Mouse (Mus musculus): Measurements from ENCODE around the gene Spata25. TPM values are rescaled to one million over a fixed set of nuclear protein-coding genes. Genes with fewer than 3 reads are reported as not detected.
"Not testable (repeated sequence)": the region's sequence is repeated elsewhere in the genome, so short reads cannot be mapped to it uniquely, and the experiment has no call there.

Gene Spata25
- polyA plus RNA-seq, 1 experiment from 2014 or later, result not detected

DNA sequence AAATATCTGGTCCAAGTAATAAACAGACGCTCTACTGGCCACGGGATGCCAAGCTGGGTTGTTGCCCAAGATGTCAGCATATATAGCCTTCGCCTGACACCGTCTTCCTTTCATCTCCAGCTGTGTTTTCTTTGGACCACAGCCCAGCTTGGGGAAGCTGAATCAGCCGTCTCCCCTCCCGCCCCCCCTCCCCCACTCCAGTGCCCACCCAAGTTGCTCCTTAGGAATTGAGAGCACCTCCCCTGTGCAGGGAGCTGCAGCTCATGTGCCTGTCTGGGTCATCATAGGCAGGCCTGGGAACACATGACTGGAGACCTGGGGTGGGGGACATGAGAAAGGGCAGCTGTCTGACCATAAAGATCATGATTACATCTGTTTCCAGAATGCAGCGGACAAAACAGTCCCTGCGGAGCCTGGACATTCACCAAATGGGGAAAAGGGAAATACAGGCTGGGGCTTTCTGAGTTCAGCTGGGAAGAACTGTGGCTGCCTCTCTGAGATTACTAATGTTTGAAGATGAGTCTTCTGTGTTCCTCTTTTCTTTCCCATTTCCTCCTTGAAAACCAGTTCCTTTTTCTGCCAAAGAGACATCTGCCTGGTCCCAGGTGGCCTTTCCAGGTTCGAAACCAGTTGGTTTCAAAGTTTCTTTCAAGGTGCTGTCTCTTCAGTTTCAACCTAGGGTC lies 34.0 kb upstream of the Spata25 start:
- H3K9ac ChIP-seq (replicated peaks), result no peak overlapping the region
- no peak overlapping the region for H3K4me2 ChIP-seq (replicated peaks)
- no peak for ATAC-seq
- H3K27me3 ChIP-seq, result peaks cover 26% of the 10 kb centered on the region
- no peak overlapping the region; the same call in 1 of the 2 replicates for H3K27ac ChIP-seq
- H3K4me1 ChIP-seq (replicated peaks), result peaks cover 13% of the 10 kb centered on the region
- 53% methylated on average over 9 of the region's 9 CpGs for WGBS
- no peaks in the 10 kb centered on the region for H3K9me3 ChIP-seq
- no peaks in the 10 kb centered on the region for H3K36me3 ChIP-seq
- no peak overlapping the region for H3K4me3 ChIP-seq (replicated peaks)

DNA sequence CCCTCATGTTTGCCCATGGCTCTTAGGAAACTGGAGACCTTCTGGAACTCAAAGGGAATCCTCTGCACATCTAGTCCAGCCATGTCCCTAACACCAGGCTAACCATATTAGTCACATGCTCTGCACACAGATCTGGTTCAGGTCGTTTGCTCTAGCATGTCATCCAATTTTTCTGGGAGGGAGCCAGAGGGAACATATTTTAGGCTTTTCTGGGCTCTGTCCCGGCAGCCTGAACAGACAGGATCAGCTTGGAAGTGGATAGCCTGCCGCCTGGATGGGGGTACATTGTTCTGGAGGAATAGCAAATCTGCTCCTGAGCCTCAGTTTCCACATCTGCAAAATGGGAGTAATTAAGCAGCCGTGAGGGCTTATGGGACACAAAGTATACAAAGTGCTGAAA lies 32.8 kb upstream of the Spata25 start:
- Histone ChIP-seq H3K9ac (replicated peaks) (no peak overlapping the region), H3K36me3 (no peaks in the 10 kb centered on the region), H3K9me3 (no peaks in the 10 kb centered on the region), H3K27ac (no peak overlapping the region), H3K4me3 (replicated peaks) (no peak overlapping the region), H3K4me2 (replicated peaks) (no peak overlapping the region), H3K27me3 (peaks cover 39% of the 10 kb centered on the region), H3K4me1 (replicated peaks) (peaks cover 26% of the 10 kb centered on the region)
- WGBS, result 82% methylated on average over 4 of the region's 4 CpGs
- no peak for ATAC-seq

DNA sequence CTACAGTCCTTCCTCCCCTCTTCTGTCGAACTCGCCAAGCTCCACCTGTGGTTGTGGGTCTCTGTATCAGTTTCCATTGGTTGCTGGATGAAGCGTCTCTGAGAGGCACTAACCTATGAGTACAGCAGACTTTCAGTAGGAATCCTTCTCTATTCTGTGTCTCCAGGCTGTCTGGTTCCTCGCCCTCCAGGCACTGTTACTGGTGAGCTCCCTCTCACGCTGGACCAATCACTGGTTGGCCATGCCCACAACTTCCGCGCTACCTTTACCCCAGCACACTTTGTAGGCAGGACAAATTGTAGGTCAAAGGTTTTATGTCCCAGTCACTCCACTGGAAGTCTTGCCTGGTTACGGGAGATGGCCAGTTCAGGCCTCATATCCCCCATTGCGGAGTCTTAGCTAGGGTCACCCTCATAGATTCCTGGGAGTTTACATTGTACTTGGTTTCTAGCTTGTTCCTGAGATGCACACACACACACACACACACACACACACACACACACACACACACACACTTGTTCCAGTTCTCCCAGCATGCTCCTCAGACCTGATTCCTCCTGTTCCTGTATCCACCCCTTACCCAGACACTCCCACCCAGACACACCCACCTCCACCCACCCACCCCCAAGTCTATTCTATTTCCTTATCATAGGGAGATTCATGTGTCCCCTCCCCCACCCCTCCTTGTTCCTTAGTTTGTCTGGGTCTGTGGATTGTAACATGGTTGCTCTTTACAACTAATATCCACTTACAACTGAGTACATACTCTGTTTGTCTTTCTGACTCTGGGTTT lies 31.5 kb upstream of the Spata25 start:
- Histone ChIP-seq H3K9me3 (no peaks in the 10 kb centered on the region), H3K4me1 (replicated peaks) (peaks cover 27% of the 10 kb centered on the region), H3K27me3 (peaks cover 48% of the 10 kb centered on the region), H3K4me3 (replicated peaks) (no peak overlapping the region), H3K9ac (replicated peaks) (no peak overlapping the region), H3K36me3 (no peaks in the 10 kb centered on the region), H3K27ac (no peak overlapping the region), H3K4me2 (replicated peaks) (no peak overlapping the region)
- no peak for ATAC-seq
- WGBS, result 65% methylated on average over 9 of the region's 9 CpGs

DNA sequence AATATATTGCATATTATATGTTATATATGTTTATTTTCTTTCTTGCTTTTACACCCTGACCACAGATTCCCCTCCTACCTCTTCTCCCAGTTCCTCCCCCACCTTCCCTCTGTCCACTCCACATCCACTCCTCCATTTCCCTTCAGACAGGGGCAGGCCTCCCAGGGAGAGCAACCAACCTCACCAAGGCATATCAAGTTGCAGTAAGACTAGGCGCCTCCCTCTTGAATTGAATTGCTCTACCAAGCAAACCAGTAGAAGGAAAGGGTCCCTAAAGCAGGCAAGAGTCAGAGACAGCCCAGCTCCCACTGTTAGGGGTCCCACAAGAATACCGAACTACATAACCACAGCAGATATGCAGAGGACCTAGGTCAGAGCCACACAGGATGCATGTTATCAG lies 30.8 kb upstream of the Spata25 start:
- Histone ChIP-seq H3K4me1 (replicated peaks) (peaks cover 27% of the 10 kb centered on the region), H3K27me3 (peaks cover 49% of the 10 kb centered on the region)

DNA sequence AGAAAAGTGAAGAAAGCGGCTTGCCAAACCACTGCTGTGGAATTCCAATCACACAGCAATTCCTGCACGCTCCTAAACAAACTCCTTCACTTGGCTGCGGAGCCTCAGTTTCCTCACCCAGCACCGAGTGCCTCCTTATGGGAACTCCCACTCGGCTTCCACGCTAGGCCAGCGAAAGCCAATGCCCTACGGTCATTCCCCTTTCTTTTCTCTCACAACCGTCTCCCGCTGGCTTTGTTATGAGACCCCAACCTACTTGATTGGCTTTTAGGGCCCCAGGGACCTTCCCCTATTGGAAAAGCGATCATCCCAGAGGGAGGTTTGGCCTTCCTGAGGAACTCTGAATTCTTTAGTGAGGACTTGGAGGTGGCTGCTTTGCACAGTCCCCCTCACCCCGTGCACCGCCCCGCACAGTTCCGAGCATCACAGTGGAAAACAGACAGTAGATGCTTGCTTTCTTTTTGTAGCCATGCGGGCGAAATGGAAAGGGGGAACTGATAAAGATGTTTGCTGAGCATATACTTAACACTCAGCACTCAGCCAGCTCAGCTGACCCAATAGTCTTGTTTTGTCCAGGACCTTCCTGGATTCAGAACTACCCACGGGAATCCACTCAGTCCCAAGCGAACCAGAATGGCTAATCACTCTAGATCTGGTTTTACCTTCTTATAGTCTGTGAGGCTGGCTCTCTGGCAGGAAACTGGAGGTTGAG lies 29.7 kb upstream of the Spata25 start:
- H3K4me1 ChIP-seq (replicated peaks), result peaks cover 27% of the 10 kb centered on the region
- no peak overlapping the region for H3K27ac ChIP-seq

More for the DNA sequence above, 30.8 kb upstream of the Spata25 start:
- H3K4me3 ChIP-seq (replicated peaks), result no peak overlapping the region
- no peaks in the 10 kb centered on the region for H3K36me3 ChIP-seq
- ATAC-seq, result no peak
- no peak overlapping the region for H3K9ac ChIP-seq (replicated peaks)
- 62% methylated on average over 2 of the region's 2 CpGs for WGBS
- H3K27ac ChIP-seq, result no peak overlapping the region
- no peaks in the 10 kb centered on the region for H3K9me3 ChIP-seq
- H3K4me2 ChIP-seq (replicated peaks), result no peak overlapping the region

DNA sequence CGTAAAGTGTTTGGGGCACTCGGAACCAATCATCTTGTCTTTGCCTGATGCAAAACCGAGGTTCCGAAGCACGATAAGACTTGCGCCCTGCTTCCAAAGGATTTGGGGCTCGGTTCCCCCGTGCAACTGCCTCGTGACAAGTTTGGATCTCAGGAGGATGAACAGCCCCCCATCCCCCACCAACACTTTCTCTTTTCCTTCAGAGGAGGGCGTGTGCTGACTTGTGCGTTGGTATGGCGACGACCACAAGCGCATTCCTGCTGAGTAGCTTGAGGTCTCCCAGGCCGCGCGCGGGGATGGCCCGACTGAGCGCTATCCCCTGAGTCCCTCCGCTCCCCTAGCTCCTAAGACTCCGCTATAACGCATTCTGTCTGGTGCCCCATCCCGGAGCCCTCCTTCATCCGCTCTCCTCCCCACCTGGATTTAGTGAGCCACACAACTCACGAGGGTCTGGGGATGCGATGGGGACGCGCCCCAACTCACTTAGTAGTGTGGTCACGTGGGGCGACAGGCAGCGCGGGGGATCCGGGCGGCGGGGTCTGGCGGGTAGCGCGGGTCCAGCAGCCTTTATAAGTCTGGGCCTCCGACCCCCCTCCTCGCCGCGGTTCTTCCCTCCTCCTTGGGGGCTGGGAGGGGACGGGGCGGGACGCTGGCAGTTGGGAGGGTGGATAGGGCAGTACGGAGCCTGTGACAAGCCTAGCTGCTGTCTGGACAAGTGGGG lies 28.9 kb upstream of the Spata25 start, which contains the start of gene Pltp:
Gene Pltp, minus strand, starts transcription at position 611 of the 721 bp plus-strand sequence.
- H3K9me3 ChIP-seq, result no peaks in the 10 kb centered on the region
- under 1% methylated on average over 47 of the region's 47 CpGs for WGBS
- H3K4me2 ChIP-seq (replicated peaks), result peak within 1 kb of the TSS; percentile 93
- H3K4me1 ChIP-seq (replicated peaks), result peaks cover 24% of the 10 kb centered on the region
- peak; percentile 84 for ATAC-seq
- peak within 1 kb of the TSS; percentile 30; the same call in 1 of the 2 replicates for H3K27ac ChIP-seq
- peak within 1 kb of the TSS; percentile 48 for H3K4me3 ChIP-seq (replicated peaks)
- H3K27me3 ChIP-seq, result peaks cover 49% of the 10 kb centered on the region
- H3K36me3 ChIP-seq, result no peaks in the 10 kb centered on the region
- H3K9ac ChIP-seq (replicated peaks), result peak within 1 kb of the TSS; percentile 68

More for the DNA sequence above, 29.7 kb upstream of the Spata25 start:
- H3K27me3 ChIP-seq, result peaks cover 49% of the 10 kb centered on the region
- H3K4me2 ChIP-seq (replicated peaks), result peak overlapping the region; percentile 93
- peak overlapping the region; percentile 68 for H3K9ac ChIP-seq (replicated peaks)
- H3K9me3 ChIP-seq, result no peaks in the 10 kb centered on the region
- ATAC-seq, result peak; percentile 57
- H3K36me3 ChIP-seq, result no peaks in the 10 kb centered on the region
- 2% methylated on average over 19 of the region's 19 CpGs for WGBS
- peak overlapping the region; percentile 48 for H3K4me3 ChIP-seq (replicated peaks)

DNA sequence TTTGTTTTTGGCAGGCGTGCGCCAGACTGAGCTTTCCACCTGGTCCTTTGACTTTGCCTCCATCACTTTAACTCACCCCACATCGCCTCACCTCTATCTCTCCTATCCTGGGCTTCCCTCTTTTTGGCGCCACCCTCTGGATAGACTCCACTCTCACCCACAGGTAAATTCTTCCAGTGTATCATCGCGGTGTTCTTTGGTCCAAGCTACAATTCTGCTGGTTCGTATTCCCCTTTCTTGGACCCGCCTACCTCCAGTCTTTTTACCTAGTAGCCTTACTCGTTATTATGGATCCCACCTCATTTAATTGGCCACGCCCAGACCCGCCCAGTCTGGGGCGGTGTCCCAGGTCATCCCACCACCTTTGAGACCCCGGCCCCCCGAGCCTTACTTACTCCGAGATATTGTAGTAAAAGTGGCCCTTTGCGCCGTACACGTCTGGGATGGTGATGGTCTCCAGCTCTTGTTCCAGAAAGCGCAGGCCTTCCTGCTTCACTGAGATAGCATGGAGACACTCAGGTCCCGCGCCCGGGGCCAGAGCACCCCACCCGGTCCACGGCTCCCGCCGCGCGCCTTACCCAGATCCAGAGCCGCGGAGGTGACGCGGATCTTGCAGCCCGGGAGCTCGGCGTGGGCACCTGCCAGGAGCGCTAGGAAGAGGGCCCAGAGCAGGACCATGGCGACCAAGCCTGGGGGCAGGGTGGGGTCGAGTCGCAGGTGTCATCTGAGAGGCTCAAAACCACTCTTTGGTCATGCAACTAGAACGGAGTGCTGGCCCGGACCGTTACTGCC lies 28.2 kb upstream of the Spata25 start:
- Histone ChIP-seq H3K4me3 (replicated peaks) (peak overlapping the region; percentile 48), H3K27me3 (peaks cover 49% of the 10 kb centered on the region), H3K4me1 (replicated peaks) (peaks cover 24% of the 10 kb centered on the region), H3K27ac (no peak overlapping the region), H3K36me3 (no peaks in the 10 kb centered on the region), H3K4me2 (replicated peaks) (peak overlapping the region; percentile 93), H3K9ac (replicated peaks) (peak overlapping the region; percentile 68), H3K9me3 (no peaks in the 10 kb centered on the region)
- 1% methylated on average over 42 of the region's 42 CpGs for WGBS
- ATAC-seq, result peak; percentile 31

DNA sequence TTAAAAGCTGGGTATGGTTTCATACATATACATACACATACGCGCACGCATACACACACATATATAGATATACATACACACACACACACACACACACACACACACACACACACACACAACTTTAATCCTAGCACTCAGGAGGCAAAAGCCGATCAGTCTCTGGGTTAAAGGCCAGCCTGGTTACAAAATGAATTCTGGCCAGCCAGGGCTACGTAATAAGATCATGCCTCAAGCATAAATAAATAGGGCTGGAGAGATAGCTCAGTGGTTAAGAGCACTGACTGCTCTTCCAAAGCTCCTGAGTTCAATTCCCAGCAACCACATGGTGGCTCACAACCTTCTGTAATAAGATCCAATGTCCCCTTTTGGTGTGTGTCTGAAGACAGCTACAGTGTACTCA lies 27.2 kb upstream of the Spata25 start:
- 73% methylated on average over 5 of the region's 5 CpGs for WGBS
- H3K4me2 ChIP-seq (replicated peaks), result peak overlapping the region; percentile 93
- not testable (repeated sequence) for H3K4me3 ChIP-seq (replicated peaks); H3K27ac ChIP-seq; H3K36me3 ChIP-seq; ATAC-seq; H3K9ac ChIP-seq (replicated peaks); H3K9me3 ChIP-seq
- H3K27me3 ChIP-seq, result peaks cover 46% of the 10 kb centered on the region
- H3K4me1 ChIP-seq (replicated peaks), result peaks cover 24% of the 10 kb centered on the region

DNA sequence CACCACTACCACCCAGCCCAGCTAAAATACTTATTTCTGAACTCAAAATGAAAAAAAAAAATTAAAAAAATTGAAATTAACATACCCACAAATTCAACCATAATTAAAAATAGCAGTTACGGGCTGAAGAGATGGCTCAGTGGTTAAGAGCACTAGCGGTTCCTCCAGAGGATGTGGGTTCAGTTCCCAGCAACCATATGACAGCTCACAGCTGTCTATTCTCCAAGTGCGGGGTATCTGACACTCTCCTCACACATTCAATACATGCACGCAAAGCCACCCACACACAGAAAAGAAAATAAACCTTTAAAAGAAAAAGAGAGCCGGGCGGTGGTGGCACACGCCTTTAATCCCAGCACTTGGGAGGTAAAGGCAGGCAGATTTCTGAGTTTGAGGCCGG lies 21.7 kb upstream of the Spata25 start:
- Histone ChIP-seq H3K4me2 (replicated peaks) (no peak overlapping the region), H3K4me3 (replicated peaks) (no peak overlapping the region), H3K36me3 (peaks cover 9% of the 10 kb centered on the region; the same call in 1 of the 2 replicates), H3K27me3 (peaks cover 4% of the 10 kb centered on the region; the same call in 1 of the 2 replicates), H3K27ac (no peak overlapping the region), H3K9me3 (no peaks in the 10 kb centered on the region), H3K4me1 (replicated peaks) (no peaks in the 10 kb centered on the region), H3K9ac (replicated peaks) (no peak overlapping the region)
- WGBS, result 89% methylated on average over 8 of the region's 8 CpGs
- no peak for ATAC-seq

DNA sequence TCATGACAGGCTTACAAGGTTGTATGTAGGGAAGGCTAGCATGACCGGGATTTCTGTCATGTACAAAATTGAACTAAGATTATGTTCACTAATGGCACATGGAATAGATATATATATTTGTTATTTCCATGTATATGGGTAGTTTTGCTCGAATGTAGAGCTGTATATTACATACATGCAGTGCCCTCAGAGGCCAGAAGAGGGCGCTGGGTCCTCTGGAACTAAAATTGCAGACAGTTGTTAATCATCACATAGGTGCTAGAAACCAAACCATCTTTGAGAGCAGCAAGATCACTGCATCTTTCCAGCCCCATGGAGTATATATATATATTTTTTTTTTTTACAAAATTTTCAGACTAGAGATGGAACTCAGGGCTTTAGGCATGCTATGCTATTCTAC lies 17.4 kb upstream of the Spata25 start:
- H3K27ac ChIP-seq, result no peak overlapping the region
- H3K36me3 ChIP-seq, result peaks cover 9% of the 10 kb centered on the region; the same call in 1 of the 2 replicates
- no peak overlapping the region for H3K4me2 ChIP-seq (replicated peaks)
- no peaks in the 10 kb centered on the region for H3K9me3 ChIP-seq
- no peak overlapping the region for H3K4me3 ChIP-seq (replicated peaks)
- no peak for ATAC-seq
- no peak overlapping the region for H3K9ac ChIP-seq (replicated peaks)
- H3K4me1 ChIP-seq (replicated peaks), result no peaks in the 10 kb centered on the region
- 58% methylated on average over 3 of the region's 3 CpGs for WGBS
- H3K27me3 ChIP-seq, result no peaks in the 10 kb centered on the region

DNA sequence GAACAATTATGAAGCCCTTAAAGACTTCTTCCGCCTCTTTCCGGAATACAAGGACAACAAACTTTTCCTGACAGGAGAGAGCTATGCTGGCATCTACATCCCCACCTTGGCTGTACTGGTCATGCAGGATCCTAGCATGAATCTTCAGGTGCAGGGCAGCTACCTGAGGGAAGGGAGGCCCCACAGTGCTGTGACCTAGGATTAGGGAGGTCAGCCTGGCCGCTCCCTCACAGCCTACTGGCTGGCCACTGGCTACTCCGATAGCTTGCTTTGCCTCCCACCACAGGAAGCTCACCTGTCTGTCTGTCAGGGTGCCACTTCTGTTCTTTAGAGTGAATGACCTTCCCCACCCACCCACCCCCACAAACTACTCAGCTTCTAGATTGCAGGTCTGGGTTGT lies 6.8 kb upstream of the Spata25 start:
- Histone ChIP-seq H3K4me3 (replicated peaks) (no peak overlapping the region), H3K9me3 (no peaks in the 10 kb centered on the region), H3K36me3 (peaks cover 38% of the 10 kb centered on the region), H3K4me1 (replicated peaks) (peaks cover 27% of the 10 kb centered on the region), H3K27me3 (no peaks in the 10 kb centered on the region), H3K9ac (replicated peaks) (no peak overlapping the region), H3K27ac (no peak overlapping the region), H3K4me2 (replicated peaks) (peak overlapping the region; percentile 99; the same call in 1 of the 2 replicates)
- 99% methylated on average over 4 of the region's 4 CpGs for WGBS
- no peak for ATAC-seq

All from midbrain, embryonic 13.5 days (tissue).